Mouse (Mus musculus) urinary bladder, postnatal 4 days (tissue): Measurements from ENCODE around the gene D930048N14Rik.
A peak's percentile ranks its signal among the peaks of the same experiment; 100 is the strongest.
"Not testable (repeated sequence)": the region's sequence is repeated elsewhere in the genome, so short reads cannot be mapped to it uniquely, and the experiment has no call there.

Source experiments
- DNase-seq, 2 experiments: peaks; one replicate each; pipeline ENCODE4 v3.0.0; 2021 to 2022; ENCODE audit warnings: low spot score in 2 of 2

Gene D930048N14Rik

DNA sequence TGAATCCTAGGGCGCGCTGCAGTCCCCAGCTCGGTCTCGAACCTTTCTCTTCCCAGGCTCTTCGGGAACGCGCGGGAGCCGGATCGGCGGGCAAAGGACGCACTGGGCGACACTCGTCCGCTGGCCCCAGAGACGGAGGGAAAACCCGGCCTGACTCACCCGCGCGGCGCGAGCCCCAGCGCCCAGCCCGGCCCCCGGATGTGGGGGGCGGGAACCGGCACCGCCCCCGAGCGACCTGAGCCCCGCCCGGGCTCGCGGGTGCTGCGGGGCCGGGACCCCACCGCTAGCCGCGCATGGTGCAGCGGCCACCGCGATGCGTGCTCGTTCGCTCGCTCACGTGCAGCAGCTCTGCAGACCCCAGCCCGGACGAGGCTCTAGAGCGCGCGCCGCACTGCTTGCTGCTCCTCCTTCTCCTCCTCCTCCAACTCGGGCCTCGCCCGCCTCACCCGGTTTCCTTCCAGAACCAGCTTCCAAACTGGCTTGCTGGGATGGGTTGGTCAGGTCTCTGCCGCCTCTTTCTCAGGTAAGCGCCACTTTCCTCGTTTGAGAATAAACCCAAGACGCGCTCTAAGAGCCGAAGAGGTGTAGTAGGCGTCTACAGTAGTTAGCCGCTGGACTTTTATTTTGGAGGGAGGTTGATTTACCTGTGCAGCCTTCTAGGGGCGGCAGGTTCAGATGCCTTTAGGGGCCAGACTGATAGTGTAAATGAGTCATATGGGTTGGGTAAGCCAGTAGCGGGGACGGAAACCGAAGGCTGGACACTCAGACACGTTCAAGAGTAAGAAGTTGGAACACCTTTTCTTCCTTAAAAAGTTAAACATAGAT lies at the start of gene D930048N14Rik, which contains the start of gene N4bp3:
Gene D930048N14Rik (plus strand): TSS at position 264 of the 825 bp plus-strand sequence.
Gene N4bp3 (minus strand): TSS at position 152 of the 825 bp plus-strand sequence.
- DNase-seq = peak; percentile 73 to 79

DNA sequence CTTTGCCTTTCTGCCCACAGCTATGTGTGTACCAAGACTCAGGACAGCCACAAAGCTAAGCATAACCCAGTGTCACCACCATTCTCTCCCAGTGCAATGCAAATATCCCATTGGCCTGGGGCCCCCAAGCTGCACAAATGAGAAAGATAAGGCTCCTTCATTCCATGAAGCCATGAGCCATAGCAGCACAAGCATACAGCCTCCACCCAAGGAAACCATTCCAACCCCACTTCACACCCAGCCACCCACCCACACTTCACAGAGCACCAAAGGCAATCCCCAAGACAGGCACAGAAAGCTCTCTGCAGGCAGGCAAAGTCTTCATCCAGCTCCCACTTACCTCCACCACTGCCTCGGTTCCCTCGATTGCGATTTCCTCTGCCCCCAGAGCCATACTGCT lies 48.5 kb upstream of the D930048N14Rik start:
- DNase-seq = no peak

GRCm38 (mm10) chr11:51605602-51606446 lies 44.9 kb upstream of the D930048N14Rik start:
- DNase-seq = peak; percentile 85 to 88

GRCm38 (mm10) chr11:51606447-51607095 lies 44.2 kb upstream of the D930048N14Rik start, which contains the start of gene Hnrnpab:
Hnrnpab (minus strand) TSS chr11:51606847.
- peak; percentile 95 to 96 for DNase-seq

GRCm38 (mm10) chr11:51607096-51607738 lies 43.5 kb upstream of the D930048N14Rik start:
- DNase-seq = no peak

DNA sequence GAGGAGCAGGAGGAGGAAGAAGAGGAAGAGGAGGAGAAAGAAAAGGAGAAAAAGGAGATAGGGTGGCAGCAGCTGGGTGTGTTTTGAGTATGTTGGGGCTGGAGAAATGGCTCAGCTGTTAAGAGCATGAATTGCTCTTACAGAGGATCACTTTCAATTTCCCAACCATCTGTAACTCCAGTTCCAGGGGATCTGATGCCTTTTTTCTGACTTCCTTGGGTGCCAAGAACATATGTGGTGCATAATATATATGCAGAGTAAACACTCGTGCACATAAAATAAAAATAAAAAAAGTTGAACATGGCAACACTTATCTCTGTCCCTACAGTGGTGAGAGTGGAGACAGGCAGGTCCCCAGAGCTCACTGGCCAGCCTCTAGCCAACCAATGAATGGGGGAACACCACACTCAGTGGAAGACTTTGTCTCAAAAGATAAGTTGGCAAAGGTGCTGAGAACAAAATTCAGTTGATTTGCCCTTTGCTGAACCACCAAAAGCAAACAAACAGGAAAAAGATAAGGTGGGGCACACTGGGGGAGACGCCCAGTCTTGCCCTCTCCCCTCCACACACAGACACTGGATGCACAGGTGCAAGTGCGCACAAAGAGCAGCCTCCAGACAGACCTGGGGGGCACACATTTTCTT lies 41.4 kb upstream of the D930048N14Rik start:
- no peak for DNase-seq

- DNase-seq = not testable (repeated sequence)
Measured at GRCm38 (mm10) chr11:51609940-51610339, 40.8 kb upstream of the D930048N14Rik start.

DNA sequence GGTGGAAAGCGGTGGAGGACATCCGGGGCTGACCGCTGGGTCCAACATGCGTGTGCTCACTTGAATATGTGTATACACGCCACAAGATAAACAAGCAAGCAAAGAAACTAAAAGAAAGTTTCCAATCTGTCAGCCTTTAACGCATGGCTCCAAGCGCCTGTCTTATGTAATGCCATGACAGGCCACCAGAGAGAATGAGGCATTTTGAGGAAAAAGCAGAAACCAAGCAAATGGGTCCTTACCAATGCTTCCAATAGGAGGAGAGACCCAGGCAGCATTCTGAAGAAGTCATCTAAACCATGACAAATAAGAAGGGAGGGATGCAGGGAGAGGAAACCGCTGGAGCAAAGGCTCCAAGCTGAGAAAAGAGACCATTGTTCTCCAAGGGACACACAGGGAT lies 36.5 kb upstream of the D930048N14Rik start:
- no peak for DNase-seq

GRCm38 (mm10) chr11:51615129-51615528 lies 35.6 kb upstream of the D930048N14Rik start:
- no peak for DNase-seq

DNA sequence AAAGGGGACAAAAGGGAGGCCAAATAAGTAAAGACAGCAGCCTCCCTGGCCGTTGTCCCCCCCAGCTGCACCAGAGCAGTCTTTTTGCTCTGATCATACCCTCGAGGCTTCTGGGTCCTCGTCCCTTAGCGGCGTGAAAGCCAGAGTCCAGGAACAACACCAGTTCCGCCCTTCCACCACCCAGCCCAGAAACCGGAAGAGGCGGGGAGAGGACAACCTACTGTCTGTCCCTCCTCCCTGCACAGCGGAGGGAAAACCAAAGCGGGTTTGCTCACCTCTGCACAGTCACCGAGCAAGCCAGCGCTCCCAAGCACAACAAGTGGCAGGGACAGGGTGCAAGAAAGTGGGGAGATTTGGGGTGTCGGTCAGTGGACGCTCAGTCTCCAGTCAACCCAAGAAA lies 35.2 kb upstream of the D930048N14Rik start:
- peak; percentile 67 to 78 for DNase-seq

DNA sequence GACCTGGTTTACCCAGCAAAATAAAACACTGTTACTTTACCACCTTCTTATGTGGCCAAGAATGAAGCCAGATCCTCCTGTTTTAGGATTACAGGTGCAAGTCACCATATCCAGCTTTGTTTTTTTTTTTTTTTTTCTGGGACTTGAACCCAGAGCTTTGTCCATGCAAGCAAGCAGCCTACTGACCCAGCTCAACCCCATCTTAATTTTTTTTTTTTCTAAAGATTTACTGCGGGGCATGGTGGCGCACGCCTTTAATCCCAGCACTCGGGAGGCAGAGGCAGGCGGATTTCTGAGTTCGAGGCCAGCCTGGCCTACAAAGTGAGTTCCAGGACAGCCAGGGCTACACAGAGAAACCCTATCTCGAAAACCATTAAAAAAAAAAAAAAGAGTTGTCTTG lies 34.6 kb upstream of the D930048N14Rik start:
- DNase-seq = not testable (repeated sequence)

DNA sequence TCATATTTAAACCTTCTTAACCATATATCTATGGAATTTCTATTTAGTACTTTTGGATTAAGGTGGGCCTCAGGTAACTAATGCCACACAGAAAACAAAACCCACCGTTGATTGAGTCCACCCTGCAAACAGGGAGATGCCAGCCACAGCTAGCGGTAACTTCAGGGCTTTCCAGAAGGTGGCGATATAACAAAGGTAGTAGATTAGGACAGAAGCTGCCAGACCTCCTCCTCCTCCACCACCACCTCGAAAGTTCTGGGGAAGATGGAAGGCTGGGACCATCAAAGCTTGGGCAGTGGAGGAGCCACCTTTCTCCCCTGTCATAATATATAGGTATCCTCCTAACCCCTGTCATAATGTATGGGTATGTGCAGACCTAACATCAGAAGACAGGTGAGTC lies 33.1 kb upstream of the D930048N14Rik start:
- no peak for DNase-seq

DNA sequence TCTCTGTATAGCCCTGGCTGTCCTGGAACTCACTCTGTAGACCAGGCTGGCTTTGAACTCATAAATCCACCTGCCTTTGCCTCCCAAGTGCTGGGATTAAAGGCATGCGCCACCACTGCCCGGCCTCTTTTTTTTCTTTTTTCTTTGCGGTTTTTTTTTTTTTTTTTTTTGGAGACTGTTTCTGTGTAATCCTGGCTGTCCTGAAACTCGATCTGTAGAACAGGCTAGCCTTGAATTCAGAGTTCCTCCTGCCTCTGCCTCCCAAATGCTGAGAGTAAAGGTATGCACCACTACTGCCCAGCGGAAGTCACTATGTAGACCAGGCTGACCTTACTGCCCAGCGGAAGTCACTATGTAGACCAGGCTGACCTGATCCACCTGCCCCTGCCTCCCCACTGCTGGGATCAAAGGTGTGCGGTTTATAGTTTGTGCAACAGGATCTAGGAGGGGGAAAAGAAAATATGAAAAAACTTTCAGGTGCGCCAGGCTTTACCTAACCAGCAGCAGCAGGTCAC lies 31.8 kb upstream of the D930048N14Rik start:
- no peak for DNase-seq

DNA sequence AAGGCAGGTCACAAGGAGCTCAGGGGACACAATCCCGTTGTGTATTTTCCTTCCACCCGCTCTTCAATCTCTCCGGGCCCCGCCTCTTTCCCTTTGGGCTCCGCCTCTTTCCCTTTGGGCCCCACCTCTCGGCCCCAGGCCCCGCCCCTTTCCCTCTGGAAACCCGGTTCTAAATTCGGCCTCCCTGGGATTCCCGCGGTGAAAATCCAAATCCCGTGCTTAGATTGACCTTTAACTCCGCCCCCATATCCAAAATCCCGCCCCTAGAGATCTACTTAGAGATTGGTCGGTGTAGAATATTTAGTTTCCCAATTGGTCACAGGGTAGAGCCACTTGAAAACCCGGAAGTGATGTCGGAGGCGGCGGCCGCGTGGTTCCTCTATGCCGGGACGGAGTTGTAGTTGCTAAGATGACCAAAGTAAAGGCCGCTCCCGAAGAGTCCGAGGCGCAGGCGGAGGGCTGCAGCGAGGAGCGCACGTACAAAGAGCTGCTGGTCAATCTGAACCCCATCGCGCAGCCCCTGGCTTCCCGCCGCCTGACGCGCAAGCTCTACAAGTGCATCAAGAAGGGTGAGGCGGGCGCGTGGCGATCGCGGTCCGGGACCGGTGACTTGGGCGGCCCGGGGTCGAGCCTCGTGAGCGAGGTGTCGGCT lies 31.2 kb upstream of the D930048N14Rik start, which contains the start of gene Nhp2:
Gene Nhp2 (plus strand): TSS at position 327 of the 652 bp plus-strand sequence.
- peak; percentile 90 to 97 for DNase-seq

- no peak for DNase-seq
Measured at GRCm38 (mm10) chr11:51620084-51620483, 30.7 kb upstream of the D930048N14Rik start.

GRCm38 (mm10) chr11:51621776-51622175 lies 29.0 kb upstream of the D930048N14Rik start:
- DNase-seq = no peak

- no peak for DNase-seq
Measured at GRCm38 (mm10) chr11:51622971-51623491, 27.7 kb upstream of the D930048N14Rik start.

- DNase-seq = no peak
Measured at GRCm38 (mm10) chr11:51625187-51625820, 25.4 kb upstream of the D930048N14Rik start.

DNA sequence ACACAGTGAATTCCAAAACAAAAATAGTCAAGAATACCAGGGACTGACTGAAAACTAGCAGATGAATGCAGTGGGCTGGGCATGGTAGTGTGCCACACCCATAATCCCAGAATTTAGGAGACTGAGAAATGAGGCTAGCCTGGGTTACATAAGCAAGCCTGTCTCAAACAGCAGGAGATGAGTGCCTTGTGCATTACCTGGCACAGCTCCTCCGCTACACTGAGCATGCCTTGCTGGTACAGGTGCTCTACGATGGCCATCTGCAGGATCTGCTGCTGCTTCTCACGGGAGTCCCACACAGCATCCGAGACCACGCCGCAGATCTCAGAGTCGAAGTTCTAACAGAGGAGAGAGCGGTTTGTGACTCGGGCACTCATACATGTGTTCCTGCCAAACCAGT lies 23.3 kb upstream of the D930048N14Rik start:
- no peak for DNase-seq
